Mouse (Mus musculus): ENCODE data around the gene Rab33a.

DNA sequence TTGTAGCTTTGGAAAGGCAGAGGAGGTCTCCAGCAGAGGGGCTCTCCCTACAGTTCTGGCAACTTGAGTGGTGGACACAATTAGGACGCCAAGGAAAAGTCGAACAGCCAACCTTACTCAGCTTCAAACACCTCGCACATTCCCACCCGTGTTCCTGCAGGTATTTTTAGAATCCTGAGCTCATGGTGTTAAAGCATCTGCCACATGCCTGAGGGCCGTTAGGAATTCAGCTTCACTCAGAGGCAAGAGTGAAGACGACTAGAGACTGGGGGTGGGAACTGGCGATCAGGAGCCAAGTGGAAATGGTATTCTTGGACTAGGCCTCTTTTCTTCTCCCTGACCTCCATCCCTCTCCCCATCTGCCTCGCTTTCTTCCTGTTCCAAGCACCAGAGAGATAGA, 6.8 kb downstream of the Rab33a start:
- TF ChIP-seq CTCF (conservative IDR thresholded peaks at IDR 0.05; ENCODE audit: insufficient read depth, insufficient read length, low read depth, low read length) (no peak), POLR2A (IDR thresholded peaks at IDR 0.05; ENCODE audit: low read depth, low read length) (no peak)

All from kidney, adult 2 months (tissue).